Mouse (Mus musculus) mouse embryonic stem cell (cell line): ENCODE results near the gene Rps12.
"Not testable (repeated sequence)": the region's sequence is repeated elsewhere in the genome, so short reads cannot be mapped to it uniquely, and the experiment has no call there.

ENCODE experiments used
- in situ Hi-C, 2 experiments: fragments of 300-500 bp; cut with MboI; formaldehyde crosslinking; loops; 1 replicate in 1 of 2; 3 replicates in 1 of 2; pipeline ENCODE4 v1.14.3; 2019 to 2020; ENCODE audit warnings: low sequenced_read_pairs in 2 of 2, low pct_unique_long_range_greater_than_20kb in 1 of 2, mixed read lengths in 1 of 2; ENCODE audit not compliant: unreplicated experiment in 1 of 2

The Rps12 gene

GRCm38 (mm10) chr10:23795871-23796520, 8.9 kb upstream of the Rps12 start:
- in situ Hi-C loops = no loop called here

GRCm38 (mm10) chr10:23788056-23788600, 1.1 kb upstream of the Rps12 start:
- in situ Hi-C loops = no loop called here

- in situ Hi-C loops = not testable (repeated sequence)
These were observed 440 bp downstream of the Rps12 start for GRCm38 (mm10) chr10:23786631-23787038.

- in situ Hi-C loops = no loop called here
These were observed 1.0 kb downstream of the Rps12 start for GRCm38 (mm10) chr10:23786040-23786439.

GRCm38 (mm10) chr10:23785599-23785998, 1.5 kb downstream of the Rps12 start:
- in situ Hi-C loops = not testable (repeated sequence)

- in situ Hi-C loops = no loop called here
These were observed 3.0 kb downstream of the Rps12 start for GRCm38 (mm10) chr10:23784121-23784520.

GRCm38 (mm10) chr10:23783493-23783884, 3.6 kb downstream of the Rps12 start:
- in situ Hi-C loops = no loop called here

GRCm38 (mm10) chr10:23782855-23783492, 4.1 kb downstream of the Rps12 start:
- in situ Hi-C loops = no loop called here

GRCm38 (mm10) chr10:23781760-23782735, 5.0 kb downstream of the Rps12 start:
- in situ Hi-C loops = no loop called here

- in situ Hi-C loops = no loop called here
These were observed 6.4 kb downstream of the Rps12 start for GRCm38 (mm10) chr10:23780539-23781275.

GRCm38 (mm10) chr10:23777288-23777945, 9.7 kb downstream of the Rps12 start:
- in situ Hi-C loops = no loop called here

GRCm38 (mm10) chr10:23754166-23754565, 32.9 kb downstream of the Rps12 start:
- in situ Hi-C loops = loop anchor here (25.0 kb wide), 2 partner anchors 642 to 667 kb away; no protein-coding TSS in a partner anchor
